Mouse (Mus musculus) urinary bladder, postnatal 36 days (tissue): ENCODE results near the gene Pprc1.

Experiments
- DNase-seq, 2 experiments: peaks; one replicate each; pipeline ENCODE4 v3.0.0; 2022; ENCODE audit warnings: low spot score in 2 of 2, mixed read lengths in 1 of 2

The Pprc1 gene

GRCm38 (mm10) chr19:46056388-46056946 is 11.8 kb downstream of the Pprc1 start:
- DNase-seq = peak; percentile 89 to 92

- DNase-seq = peak; percentile 73 to 81
Observed at GRCm38 (mm10) chr19:46056947-46057607, 12.4 kb downstream of the Pprc1 start.

GRCm38 (mm10) chr19:46058466-46058865 is 13.8 kb downstream of the Pprc1 start:
- DNase-seq = no peak

- DNase-seq = no peak
Observed at GRCm38 (mm10) chr19:46060845-46061244, 16.2 kb downstream of the Pprc1 start.

- DNase-seq = no peak
Observed at GRCm38 (mm10) chr19:46068054-46068453, 23.4 kb downstream of the Pprc1 start.

- DNase-seq = no peak
Observed at GRCm38 (mm10) chr19:46073285-46073684, 28.6 kb downstream of the Pprc1 start.

GRCm38 (mm10) chr19:46074266-46074665 is 29.6 kb downstream of the Pprc1 start:
- DNase-seq = no peak

- DNase-seq = peak; percentile 99
Observed at GRCm38 (mm10) chr19:46075616-46076607, 31.2 kb downstream of the Pprc1 start, which contains the start of gene Nolc1. Gene Nolc1 (plus strand): TSS chr19:46075863.

GRCm38 (mm10) chr19:46078535-46078934 is 33.8 kb downstream of the Pprc1 start:
- DNase-seq = no peak

GRCm38 (mm10) chr19:46085185-46085584 is 40.5 kb downstream of the Pprc1 start:
- no peak for DNase-seq

GRCm38 (mm10) chr19:46086337-46086736 is 41.7 kb downstream of the Pprc1 start:
- peak in 1 of 2 experiments; percentile 30 for DNase-seq

- DNase-seq = peak in 1 of 2 experiments; percentile 30
Observed at GRCm38 (mm10) chr19:46087871-46088270, 43.2 kb downstream of the Pprc1 start.

GRCm38 (mm10) chr19:46091641-46092040 is 47.0 kb downstream of the Pprc1 start:
- DNase-seq = no peak

GRCm38 (mm10) chr19:46094144-46094543 is 49.5 kb downstream of the Pprc1 start:
- DNase-seq = no peak

- no peak for DNase-seq
Observed at GRCm38 (mm10) chr19:46095291-46095690, 50.6 kb downstream of the Pprc1 start.

GRCm38 (mm10) chr19:46096396-46096795 is 51.7 kb downstream of the Pprc1 start:
- DNase-seq = no peak

GRCm38 (mm10) chr19:46099561-46099960 is 54.9 kb downstream of the Pprc1 start:
- no peak for DNase-seq

- no peak for DNase-seq
Observed at GRCm38 (mm10) chr19:46103437-46104186, 58.9 kb downstream of the Pprc1 start.

GRCm38 (mm10) chr19:46104187-46104557 is 59.5 kb downstream of the Pprc1 start:
- DNase-seq = no peak

- no peak for DNase-seq
Observed at GRCm38 (mm10) chr19:46110214-46110613, 65.5 kb downstream of the Pprc1 start.

- no peak for DNase-seq
Observed at GRCm38 (mm10) chr19:46110781-46111180, 66.1 kb downstream of the Pprc1 start.

- DNase-seq = no peak
Observed at GRCm38 (mm10) chr19:46114617-46115016, 69.9 kb downstream of the Pprc1 start.
